Mouse (Mus musculus): ENCODE measurements around the gene Tbc1d20. TPM values are rescaled to one million over a fixed set of nuclear protein-coding genes. Genes with fewer than 3 reads are reported as not detected.

Tbc1d20 gene
- polyA plus RNA-seq, 1 experiment from 2014 or later, result 26.4 TPM

GRCm38 (mm10) chr2:152326654-152327053, 33.0 kb downstream of the Tbc1d20 start:
- 83% methylated on average over 8 of the region's 8 CpGs for WGBS
- DNase-seq (ENCODE audit: low spot score) (no peak), ATAC-seq (replicated peaks; ENCODE audit: insufficient number of reproducible peaks, low FRiP score, low TSS enrichment, low read depth) (no peak)
- H3K4me2 ChIP-seq (ENCODE audit: low read depth, low read length), result no peak overlapping the region
- no peaks in the 10 kb centered on the region for H3K9me3 ChIP-seq (replicated peaks; ENCODE audit: control insufficient read depth, low read length)
- H3K4me1 ChIP-seq (ENCODE audit: control insufficient read depth, insufficient read depth, low read length), result peaks cover 2% of the 10 kb centered on the region; the same call in 1 of the 2 replicates
- H3K9ac ChIP-seq (replicated peaks; ENCODE audit: low read length), result no peak overlapping the region
- H3K36me3 ChIP-seq (replicated peaks; ENCODE audit: control insufficient read depth, insufficient read depth, low read depth, low read length), result peaks cover 4% of the 10 kb centered on the region
- H3K27ac ChIP-seq (replicated peaks; ENCODE audit: low read depth, low read length), result no peak overlapping the region
- H3K4me3 ChIP-seq (ENCODE audit: low read depth, low read length), result no peak overlapping the region
- H3K27me3 ChIP-seq (ENCODE audit: control insufficient read depth, insufficient read depth, low read length), result no peaks in the 10 kb centered on the region

- ATAC-seq (replicated peaks; ENCODE audit: insufficient number of reproducible peaks, low FRiP score, low TSS enrichment, low read depth) (no peak), DNase-seq (ENCODE audit: low spot score) (no peak)
- no peak overlapping the region for H3K4me2 ChIP-seq (ENCODE audit: low read depth, low read length)
- H3K9me3 ChIP-seq (replicated peaks; ENCODE audit: control insufficient read depth, low read length), result no peaks in the 10 kb centered on the region
- no peak overlapping the region for H3K27ac ChIP-seq (replicated peaks; ENCODE audit: low read depth, low read length)
- H3K36me3 ChIP-seq (replicated peaks; ENCODE audit: control insufficient read depth, insufficient read depth, low read depth, low read length), result peaks cover 4% of the 10 kb centered on the region
- H3K27me3 ChIP-seq (ENCODE audit: control insufficient read depth, insufficient read depth, low read length), result no peaks in the 10 kb centered on the region
- no peak overlapping the region; the same call in 1 of the 2 replicates for H3K9ac ChIP-seq (replicated peaks; ENCODE audit: low read length)
- peaks cover 2% of the 10 kb centered on the region; the same call in 1 of the 2 replicates for H3K4me1 ChIP-seq (ENCODE audit: control insufficient read depth, insufficient read depth, low read length)
- 57% methylated on average over 5 of the region's 5 CpGs for WGBS
- H3K4me3 ChIP-seq (ENCODE audit: low read depth, low read length), result no peak overlapping the region
Measured at GRCm38 (mm10) chr2:152327980-152328379, 34.4 kb downstream of the Tbc1d20 start.

GRCm38 (mm10) chr2:152330858-152331423, 37.3 kb downstream of the Tbc1d20 start:
- WGBS, result 62% methylated on average over 7 of the region's 7 CpGs

GRCm38 (mm10) chr2:152332101-152332825, 38.6 kb downstream of the Tbc1d20 start, which contains the start of gene Rbck1:
Gene Rbck1 (minus strand): TSS chr2:152332653.
- peaks cover 2% of the 10 kb centered on the region; the same call in 1 of the 2 replicates for H3K4me1 ChIP-seq (ENCODE audit: control insufficient read depth, insufficient read depth, low read length)
- peak within 1 kb of the TSS; percentile 61 for H3K4me3 ChIP-seq (ENCODE audit: low read depth, low read length)
- H3K9ac ChIP-seq (replicated peaks; ENCODE audit: low read length), result peak within 1 kb of the TSS; percentile 88
- peak; percentile 89 for DNase-seq (ENCODE audit: low spot score)
- no peaks in the 10 kb centered on the region for H3K9me3 ChIP-seq (replicated peaks; ENCODE audit: control insufficient read depth, low read length)
- peak within 1 kb of the TSS; percentile 72 for H3K4me2 ChIP-seq (ENCODE audit: low read depth, low read length)
- WGBS, result 0% methylated on average over 53 of the region's 54 CpGs
- peak; percentile 94 for ATAC-seq (replicated peaks; ENCODE audit: insufficient number of reproducible peaks, low FRiP score, low TSS enrichment, low read depth)
- H3K36me3 ChIP-seq (replicated peaks; ENCODE audit: control insufficient read depth, insufficient read depth, low read depth, low read length), result no peaks in the 10 kb centered on the region; the same call in none of the 2 replicates
- peak within 1 kb of the TSS; percentile 76 for H3K27ac ChIP-seq (replicated peaks; ENCODE audit: low read depth, low read length)
- H3K27me3 ChIP-seq (ENCODE audit: control insufficient read depth, insufficient read depth, low read length), result no peaks in the 10 kb centered on the region

More at GRCm38 (mm10) chr2:152330858-152331423, 37.3 kb downstream of the Tbc1d20 start:
- Histone ChIP-seq H3K27ac (replicated peaks; ENCODE audit: low read depth, low read length) (no peak overlapping the region), H3K4me1 (ENCODE audit: control insufficient read depth, insufficient read depth, low read length) (peaks cover 2% of the 10 kb centered on the region; the same call in 1 of the 2 replicates), H3K4me3 (ENCODE audit: low read depth, low read length) (peak overlapping the region; percentile 61; the same call in 1 of the 2 replicates), H3K4me2 (ENCODE audit: low read depth, low read length) (peak overlapping the region; percentile 72), H3K36me3 (replicated peaks; ENCODE audit: control insufficient read depth, insufficient read depth, low read depth, low read length) (no peaks in the 10 kb centered on the region; the same call in none of the 2 replicates), H3K9me3 (replicated peaks; ENCODE audit: control insufficient read depth, low read length) (no peaks in the 10 kb centered on the region), H3K27me3 (ENCODE audit: control insufficient read depth, insufficient read depth, low read length) (no peaks in the 10 kb centered on the region), H3K9ac (replicated peaks; ENCODE audit: low read length) (peak overlapping the region; percentile 18; the same call in 1 of the 2 replicates)
- DNase-seq (ENCODE audit: low spot score) (no peak), ATAC-seq (replicated peaks; ENCODE audit: insufficient number of reproducible peaks, low FRiP score, low TSS enrichment, low read depth) (no peak)

- Histone ChIP-seq H3K27me3 (ENCODE audit: control insufficient read depth, insufficient read depth, low read length) (no peaks in the 10 kb centered on the region), H3K36me3 (replicated peaks; ENCODE audit: control insufficient read depth, insufficient read depth, low read depth, low read length) (no peaks in the 10 kb centered on the region; the same call in 1 of the 2 replicates), H3K4me2 (ENCODE audit: low read depth, low read length) (no peak overlapping the region), H3K4me1 (ENCODE audit: control insufficient read depth, insufficient read depth, low read length) (peaks cover 2% of the 10 kb centered on the region; the same call in 1 of the 2 replicates), H3K9ac (replicated peaks; ENCODE audit: low read length) (no peak overlapping the region), H3K9me3 (replicated peaks; ENCODE audit: control insufficient read depth, low read length) (no peaks in the 10 kb centered on the region), H3K4me3 (ENCODE audit: low read depth, low read length) (no peak overlapping the region), H3K27ac (replicated peaks; ENCODE audit: low read depth, low read length) (no peak overlapping the region)
- no peak for DNase-seq (ENCODE audit: low spot score)
- ATAC-seq (replicated peaks; ENCODE audit: insufficient number of reproducible peaks, low FRiP score, low TSS enrichment, low read depth), result no peak
- 77% methylated on average over 4 of the region's 4 CpGs for WGBS
Measured at GRCm38 (mm10) chr2:152333345-152334006, 39.8 kb downstream of the Tbc1d20 start.

GRCm38 (mm10) chr2:152335289-152335820, 41.7 kb downstream of the Tbc1d20 start:
- no peak overlapping the region for H3K27ac ChIP-seq (replicated peaks; ENCODE audit: low read depth, low read length)
- H3K4me1 ChIP-seq (ENCODE audit: control insufficient read depth, insufficient read depth, low read length), result peaks cover 2% of the 10 kb centered on the region; the same call in 1 of the 2 replicates
- 42% methylated on average over 11 of the region's 11 CpGs for WGBS
- no peaks in the 10 kb centered on the region for H3K36me3 ChIP-seq (replicated peaks; ENCODE audit: control insufficient read depth, insufficient read depth, low read depth, low read length)
- no peak overlapping the region for H3K9ac ChIP-seq (replicated peaks; ENCODE audit: low read length)
- no peaks in the 10 kb centered on the region for H3K27me3 ChIP-seq (ENCODE audit: control insufficient read depth, insufficient read depth, low read length)
- no peak overlapping the region for H3K4me3 ChIP-seq (ENCODE audit: low read depth, low read length)
- DNase-seq (ENCODE audit: low spot score), result no peak
- no peak for ATAC-seq (replicated peaks; ENCODE audit: insufficient number of reproducible peaks, low FRiP score, low TSS enrichment, low read depth)
- no peaks in the 10 kb centered on the region for H3K9me3 ChIP-seq (replicated peaks; ENCODE audit: control insufficient read depth, low read length)
- H3K4me2 ChIP-seq (ENCODE audit: low read depth, low read length), result no peak overlapping the region

GRCm38 (mm10) chr2:152336856-152337255, 43.2 kb downstream of the Tbc1d20 start:
- ATAC-seq (replicated peaks; ENCODE audit: insufficient number of reproducible peaks, low FRiP score, low TSS enrichment, low read depth), result no peak
- Histone ChIP-seq H3K36me3 (replicated peaks; ENCODE audit: control insufficient read depth, insufficient read depth, low read depth, low read length) (no peaks in the 10 kb centered on the region), H3K4me2 (ENCODE audit: low read depth, low read length) (no peak overlapping the region), H3K27ac (replicated peaks; ENCODE audit: low read depth, low read length) (no peak overlapping the region), H3K9me3 (replicated peaks; ENCODE audit: control insufficient read depth, low read length) (no peaks in the 10 kb centered on the region), H3K4me3 (ENCODE audit: low read depth, low read length) (no peak overlapping the region), H3K4me1 (ENCODE audit: control insufficient read depth, insufficient read depth, low read length) (no peaks in the 10 kb centered on the region), H3K27me3 (ENCODE audit: control insufficient read depth, insufficient read depth, low read length) (no peaks in the 10 kb centered on the region), H3K9ac (replicated peaks; ENCODE audit: low read length) (no peak overlapping the region)
- DNase-seq (ENCODE audit: low spot score), result no peak
- 81% methylated on average over 1 of the region's 1 CpGs for WGBS

Measured in embryonic facial prominence, embryonic 11.5 days (tissue).